16 mouse cellular contexts compared by ENCODE assay signal in the genomic region with DNA sequence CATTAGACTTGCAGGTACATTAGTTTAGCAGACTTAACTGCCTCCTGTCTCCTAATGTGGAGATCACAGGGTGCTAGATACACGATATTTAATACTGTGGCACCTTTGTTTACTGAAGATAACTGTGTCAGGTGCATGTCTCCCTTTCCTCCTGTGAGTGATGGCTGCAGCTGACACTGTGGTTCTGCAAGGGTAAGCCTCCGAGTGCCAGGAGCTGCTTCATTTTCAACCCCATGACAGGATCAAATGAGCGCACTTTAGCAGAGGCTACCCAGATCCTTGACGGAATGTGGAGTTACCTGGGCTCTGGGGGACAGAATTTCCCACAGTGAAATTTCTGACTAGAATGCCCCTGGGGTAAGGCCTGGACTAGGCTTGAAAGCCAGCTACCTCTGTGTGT.
DNase-seq lines count a peak whose midpoint lies in the region; TF ChIP-seq lines count a peak whose summit lies in the region.
"Had no signal": no experiment of that assay in that cellular context is flagged by ENCODE, and none has a peak within 500 bp of the region (broad histone marks: within the 10 kb centered on the region; RNA-seq: fewer than 3 reads in every experiment).

No protein-coding gene starts in this region.

- peak overlapping the region; percentile 16; the same call in 1 of the 2 replicates for H3K27ac ChIP-seq in gastrocnemius, adult 2 months

- no peak for TF ChIP-seq CTCF in gastrocnemius, adult 2 months (IDR thresholded peaks at IDR 0.05)

- DNase-seq in gastrocnemius, adult 2 months = no peak
- no peak for DNase-seq in gastrocnemius, postnatal 10 days
- peak; percentile 79 for DNase-seq in heart, adult 11 months
- no peak for DNase-seq in heart, postnatal 10 days
- peak; percentile 25 for DNase-seq in skeletal muscle tissue, adult 2 months (ENCODE audit: low read depth, low spot score)
- no peak for DNase-seq in right cerebral cortex, adult 2 months (ENCODE audit: low spot score in 2 of 2)
- DNase-seq: adrenal gland, adult 2 months; adrenal gland, adult 8-10 months; adrenal gland, postnatal 10 days; adrenal gland, postnatal 14 days; adrenal gland, postnatal 25 days; adrenal gland, postnatal 36 days; B cell, adult 2 months; cerebellum, adult 11 months; cerebellum, adult 11-12 months; cerebellum, adult 18-20 months had no signal

- H3K4me3 ChIP-seq in gastrocnemius, adult 2 months = no peak overlapping the region

- intact Hi-C loops in gastrocnemius, adult 2 months (cut with DNase I) = no loop called here
- intact Hi-C loops in heart, postnatal 10 days (cut with DNase I) = no loop called here

Comparison
In these comparisons a context has a peak if more than half of its experiments do, and no peak if none do; other contexts are left out.
1. DNase-seq: peak in heart, adult 11 months (single experiment) and skeletal muscle tissue, adult 2 months (single experiment); none in gastrocnemius, adult 2 months (single experiment), gastrocnemius, postnatal 10 days (single experiment), heart, postnatal 10 days (0 of 2) and right cerebral cortex, adult 2 months (0 of 2).